Mouse (Mus musculus) megakaryocyte, embryonic 14.5 days (primary cell): ENCODE measurements at regions not wholly inside any gene's neighbourhood (a gene's known extent, or its start where the extent isn't known, plus 50 kb on each side); places are given as distances from the start of the nearest gene placed in this dataset.

Experiments
- FLI1 ChIP-seq: IDR thresholded peaks from 2 replicates; pipeline ENCODE4 v1.6.1; 2012; ENCODE audit warnings: low read length, inconsistent platforms, mixed read lengths
- GATA1 ChIP-seq: IDR thresholded peaks from 3 replicates; pipeline ENCODE4 v1.6.1; 2012; ENCODE audit warnings: mixed read lengths, low read length, inconsistent platforms, borderline replicate concordance

- TF ChIP-seq GATA1 (no peak), FLI1 (no peak)
Measured at GRCm38 (mm10) chr4:58699236-58699798, 88.2 kb downstream of the Olfr267 start.
